Mouse (Mus musculus): ENCODE measurements at regions not wholly inside any gene's neighbourhood (a gene's known extent, or its start where the extent isn't known, plus 50 kb on each side); places are given as distances from the start of the nearest gene placed in this dataset.

- no peak for TF ChIP-seq CTCF (IDR thresholded peaks at IDR 0.05; ENCODE audit: low read depth)
- WGBS: 82% methylated on average over 4 of the region's 4 CpGs
- Histone ChIP-seq H3K27ac (ENCODE audit: low read depth, low read length) (no peak overlapping the region), H3K36me3 (ENCODE audit: control insufficient read depth, insufficient read depth) (no peaks in the 10 kb centered on the region), H3K4me1 (replicated peaks; ENCODE audit: control insufficient read depth, insufficient read depth, low read length) (no peaks in the 10 kb centered on the region), H3K27me3 (replicated peaks; ENCODE audit: control insufficient read depth, insufficient read depth, low read length) (no peaks in the 10 kb centered on the region), H3K4me2 (replicated peaks; ENCODE audit: low read depth) (no peak overlapping the region), H3K9ac (ENCODE audit: low read depth, low read length) (no peak overlapping the region), H3K9me3 (ENCODE audit: control insufficient read depth) (no peaks in the 10 kb centered on the region), H3K4me3 (ENCODE audit: low read depth, low read length) (no peak overlapping the region)
- no peak for ATAC-seq
These were observed 137.4 kb upstream of the Nyap2 start for GRCm38 (mm10) chr1:80939372-80939771.

GRCm38 (mm10) chr1:80899281-80899680, 141.0 kb upstream of the Dock10 start:
- H3K4me2 ChIP-seq (replicated peaks; ENCODE audit: low read depth): no peak overlapping the region
- no peaks in the 10 kb centered on the region for H3K36me3 ChIP-seq (ENCODE audit: control insufficient read depth, insufficient read depth)
- H3K4me1 ChIP-seq (replicated peaks; ENCODE audit: control insufficient read depth, insufficient read depth, low read length): no peaks in the 10 kb centered on the region
- no peaks in the 10 kb centered on the region for H3K9me3 ChIP-seq (ENCODE audit: control insufficient read depth)
- no peak overlapping the region for H3K4me3 ChIP-seq (ENCODE audit: low read depth, low read length)
- H3K9ac ChIP-seq (ENCODE audit: low read depth, low read length): no peak overlapping the region
- TF ChIP-seq CTCF (IDR thresholded peaks at IDR 0.05; ENCODE audit: low read depth): no peak
- H3K27ac ChIP-seq (ENCODE audit: low read depth, low read length): no peak overlapping the region
- 70% methylated on average over 4 of the region's 4 CpGs for WGBS
- H3K27me3 ChIP-seq (replicated peaks; ENCODE audit: control insufficient read depth, insufficient read depth, low read length): no peaks in the 10 kb centered on the region
- ATAC-seq: no peak

GRCm38 (mm10) chr1:80874140-80874849, 116.0 kb upstream of the Dock10 start:
- Histone ChIP-seq H3K27ac (ENCODE audit: low read depth, low read length) (no peak overlapping the region), H3K36me3 (ENCODE audit: control insufficient read depth, insufficient read depth) (no peaks in the 10 kb centered on the region), H3K4me1 (replicated peaks; ENCODE audit: control insufficient read depth, insufficient read depth, low read length) (no peaks in the 10 kb centered on the region), H3K4me2 (replicated peaks; ENCODE audit: low read depth) (no peak overlapping the region), H3K9ac (ENCODE audit: low read depth, low read length) (no peak overlapping the region), H3K27me3 (replicated peaks; ENCODE audit: control insufficient read depth, insufficient read depth, low read length) (no peaks in the 10 kb centered on the region), H3K9me3 (ENCODE audit: control insufficient read depth) (no peaks in the 10 kb centered on the region), H3K4me3 (ENCODE audit: low read depth, low read length) (no peak overlapping the region)
- no peak for TF ChIP-seq CTCF (IDR thresholded peaks at IDR 0.05; ENCODE audit: low read depth)
- WGBS: 74% methylated on average over 4 of the region's 4 CpGs
- no peak for ATAC-seq

- Histone ChIP-seq H3K4me3 (ENCODE audit: low read depth, low read length) (no peak overlapping the region), H3K4me1 (replicated peaks; ENCODE audit: control insufficient read depth, insufficient read depth, low read length) (no peaks in the 10 kb centered on the region), H3K9ac (ENCODE audit: low read depth, low read length) (no peak overlapping the region), H3K4me2 (replicated peaks; ENCODE audit: low read depth) (no peak overlapping the region), H3K27me3 (replicated peaks; ENCODE audit: control insufficient read depth, insufficient read depth, low read length) (no peaks in the 10 kb centered on the region), H3K36me3 (ENCODE audit: control insufficient read depth, insufficient read depth) (no peaks in the 10 kb centered on the region), H3K9me3 (ENCODE audit: control insufficient read depth) (no peaks in the 10 kb centered on the region), H3K27ac (ENCODE audit: low read depth, low read length) (no peak overlapping the region)
- no peak for TF ChIP-seq CTCF (IDR thresholded peaks at IDR 0.05; ENCODE audit: low read depth)
- WGBS: 66% methylated on average over 2 of the region's 2 CpGs
- ATAC-seq: no peak
These were observed 115.3 kb upstream of the Dock10 start for GRCm38 (mm10) chr1:80873596-80873995.

GRCm38 (mm10) chr1:80868805-80869204, 110.5 kb upstream of the Dock10 start:
- Histone ChIP-seq H3K4me2 (replicated peaks; ENCODE audit: low read depth) (no peak overlapping the region), H3K9ac (ENCODE audit: low read depth, low read length) (no peak overlapping the region), H3K27me3 (replicated peaks; ENCODE audit: control insufficient read depth, insufficient read depth, low read length) (no peaks in the 10 kb centered on the region), H3K9me3 (ENCODE audit: control insufficient read depth) (no peaks in the 10 kb centered on the region), H3K4me3 (ENCODE audit: low read depth, low read length) (no peak overlapping the region), H3K36me3 (ENCODE audit: control insufficient read depth, insufficient read depth) (no peaks in the 10 kb centered on the region), H3K4me1 (replicated peaks; ENCODE audit: control insufficient read depth, insufficient read depth, low read length) (no peaks in the 10 kb centered on the region), H3K27ac (ENCODE audit: low read depth, low read length) (no peak overlapping the region)
- ATAC-seq: no peak
- no peak for TF ChIP-seq CTCF (IDR thresholded peaks at IDR 0.05; ENCODE audit: low read depth)

- no peak for TF ChIP-seq CTCF (IDR thresholded peaks at IDR 0.05; ENCODE audit: low read depth)
- no peak for ATAC-seq
- WGBS: 70% methylated on average over 2 of the region's 2 CpGs
- Histone ChIP-seq H3K4me2 (replicated peaks; ENCODE audit: low read depth) (no peak overlapping the region), H3K36me3 (ENCODE audit: control insufficient read depth, insufficient read depth) (no peaks in the 10 kb centered on the region), H3K9ac (ENCODE audit: low read depth, low read length) (no peak overlapping the region), H3K4me3 (ENCODE audit: low read depth, low read length) (no peak overlapping the region), H3K4me1 (replicated peaks; ENCODE audit: control insufficient read depth, insufficient read depth, low read length) (no peaks in the 10 kb centered on the region), H3K27ac (ENCODE audit: low read depth, low read length) (no peak overlapping the region), H3K9me3 (ENCODE audit: control insufficient read depth) (no peaks in the 10 kb centered on the region), H3K27me3 (replicated peaks; ENCODE audit: control insufficient read depth, insufficient read depth, low read length) (no peaks in the 10 kb centered on the region)
These were observed 98.7 kb upstream of the Dock10 start for GRCm38 (mm10) chr1:80856981-80857380.

Measured in intestine, postnatal 0 days (tissue).